In genomic region chr4:123633874-123634273, GRCm38 (mm10) we compare ENCODE assay signal across 8 mouse cellular contexts. TPM values are rescaled to one million over a fixed set of nuclear protein-coding genes. Genes with fewer than 3 reads are reported as not detected.
DNase-seq lines count a peak whose midpoint lies in the region; TF ChIP-seq lines count a peak whose summit lies in the region.

No protein-coding gene starts in this region.

- H3K4me3 ChIP-seq in E14TG2a.4 (replicated peaks; ENCODE audit: low read length) = peak overlapping the region; percentile 14

- H3K27me3 ChIP-seq in E14TG2a.4 (ENCODE audit: insufficient read depth, low read length) = no peaks in the 10 kb centered on the region

- H3K4me1 ChIP-seq in E14TG2a.4 (replicated peaks; ENCODE audit: low read depth, low read length) = peaks cover 95% of the 10 kb centered on the region

- H3K9me3 ChIP-seq in E14TG2a.4 (ENCODE audit: low read length) = peaks cover 9% of the 10 kb centered on the region

- no peak for TF ChIP-seq CTCF in E14TG2a.4 (conservative IDR thresholded peaks at IDR 0.05; ENCODE audit: low read length)

- DNase-seq in adrenal gland, postnatal 14 days = peak; percentile 21
- DNase-seq in adrenal gland, adult 8-10 months = no peak
- peak; percentile 39 for DNase-seq in kidney, adult 11 months
- DNase-seq in kidney, postnatal 10 days = no peak
- DNase-seq in kidney, adult 9 months = peak; percentile 57
- no peak for DNase-seq in urinary bladder, adult 2 months (ENCODE audit: low spot score)
- no peak for DNase-seq in urinary bladder, postnatal 10 days (ENCODE audit: low spot score)

- peaks cover 23% of the 10 kb centered on the region for H3K36me3 ChIP-seq in E14TG2a.4 (ENCODE audit: insufficient read depth, low read length)

RNA-seq across cellular contexts. Expression of gene Macf1, which starts 50.3 kb away (rescaled TPM):
- 193 and 200 TPM in 2 replicates for total RNA-seq in adrenal gland, postnatal 14 days (2021)
- 100 to 1,000 TPM; 137 to 199 (median 157) TPM for total RNA-seq in adrenal gland, adult 8-10 months (2022)
- 94.0 and 119 TPM in 2 replicates for polyA plus RNA-seq in urinary bladder, adult 2 months (2012; rRNA removed)

Comparison
In these comparisons a context has a peak if more than half of its experiments do, and no peak if none do; other contexts are left out.
1. DNase-seq: peak in adrenal gland, postnatal 14 days (single experiment), kidney, adult 11 months (single experiment) and kidney, adult 9 months (single experiment); none in adrenal gland, adult 8-10 months (single experiment), kidney, postnatal 10 days (single experiment), urinary bladder, adult 2 months (single experiment) and urinary bladder, postnatal 10 days (single experiment).